Mouse (Mus musculus) limb, embryonic 14.5 days (tissue): ENCODE results near the gene Usp10. TPM values are rescaled to one million over a fixed set of nuclear protein-coding genes. Genes with fewer than 3 reads are reported as not detected.

Experiments used
- ATAC-seq: fragments of 200-750 bp; cut with Nextera tagmentation; 2 replicates; pipeline ENCODE4 v1.8.0; 2017; ENCODE audit warnings: low read depth, moderate number of reproducible peaks, moderate TSS enrichment; ENCODE audit not compliant: low FRiP score
- DNase-seq: peaks from one replicate; pipeline ENCODE4 v3.0.0-alpha.2; 2015; ENCODE audit warnings: low spot score
- H3K27ac ChIP-seq: fragments of 300-500 bp; sonication (generic); replicated peaks from 2 replicates; pipeline ENCODE4 v1.5.1; 2014; ENCODE audit warnings: low read depth, mild to moderate bottlenecking, low read length, moderate library complexity, mixed read lengths
- H3K27me3 ChIP-seq: fragments of 300-500 bp; sonication (generic); 2 replicates; pipeline ENCODE4 v1.6.1; 2014; ENCODE audit warnings: low read length, mixed read lengths; ENCODE audit not compliant: control insufficient read depth, insufficient read depth
- H3K36me3 ChIP-seq: fragments of 300-500 bp; sonication (generic); 2 replicates; pipeline ENCODE4 v1.6.1; 2014; ENCODE audit warnings: mild to moderate bottlenecking, low read length, moderate library complexity, mixed read lengths; ENCODE audit not compliant: control insufficient read depth, insufficient read depth
- H3K4me1 ChIP-seq: fragments of 300-500 bp; sonication (generic); 2 replicates; pipeline ENCODE4 v1.6.1; 2014; ENCODE audit warnings: antibody characterized with exemption, low read length, mixed read lengths; ENCODE audit not compliant: control insufficient read depth, insufficient read depth
- H3K4me2 ChIP-seq: fragments of 300-500 bp; sonication (generic); replicated peaks from 2 replicates; pipeline ENCODE4 v1.6.1; 2014; ENCODE audit warnings: low read depth, mild to moderate bottlenecking, low read length, moderate library complexity; ENCODE audit not compliant: severe bottlenecking
- H3K4me3 ChIP-seq: fragments of 300-500 bp; sonication (generic); replicated peaks from 2 replicates; pipeline ENCODE4 v1.5.1; 2014; ENCODE audit warnings: low read length
- H3K9ac ChIP-seq: fragments of 300-500 bp; sonication (generic); 2 replicates; pipeline ENCODE4 v1.6.1; 2014; ENCODE audit warnings: mild to moderate bottlenecking, low read depth, low read length, moderate library complexity; ENCODE audit not compliant: severe bottlenecking
- H3K9me3 ChIP-seq: fragments of 300-500 bp; sonication (generic); 2 replicates; pipeline ENCODE4 v1.6.1; 2016; ENCODE audit warnings: low read length; ENCODE audit not compliant: control insufficient read depth
- POLR2A ChIP-seq: fragments of 200-500 bp; IDR thresholded peaks from 2 replicates; pipeline ENCODE4 v1.8.0; 2012; ENCODE audit warnings: inconsistent platforms, mild to moderate bottlenecking, moderate library complexity, borderline replicate concordance; ENCODE audit not compliant: insufficient read depth, insufficient read length; ENCODE audit errors: extremely low read depth
- WGBS: fragments of 180-500 bp; shearing (Covaris S2); extraction: QIAGEN DNeasy Blood & Tissue Kit; methylation state at CpG from one replicate; pipeline ENCODE4 v1.1.7; 2014; 5-methylcytosine and 5-hydroxymethylcytosine counted together
- polyA plus RNA-seq, 2 experiments: library from polyadenylated mRNA; depleted of rRNA in 1 of 2; stranded (reverse) in 1 of 2; unstranded in 1 of 2; fragments of >200 nt; fragmentation: Nextera tagmentation in 1 of 2; extraction: Ambion mirVana in 1 of 2; gene quantifications; 2 replicates each; pipeline versions ENCODE4 v1.2.1 to v1.2.3; 2012 to 2014

Usp10 gene
- polyA plus RNA-seq, 2 experiments = 95.9 to 131 TPM

GRCm38 (mm10) chr8:119914161-119914560 is 4.0 kb downstream of the Usp10 start:
- WGBS = 58% methylated on average over 2 of the region's 2 CpGs
- no peak overlapping the region for H3K4me3 ChIP-seq
- H3K4me1 ChIP-seq = peaks cover 33% of the 10 kb centered on the region
- H3K9me3 ChIP-seq = no peaks in the 10 kb centered on the region
- H3K27ac ChIP-seq = no peak overlapping the region
- ATAC-seq (no peak), DNase-seq (no peak)
- H3K27me3 ChIP-seq = peaks cover 5% of the 10 kb centered on the region; the same call in 1 of the 2 replicates
- no peak overlapping the region for H3K4me2 ChIP-seq
- 0 out of 2 replicates have a peak, but pooled peaks cover 7% of the 10 kb centered on the region for H3K36me3 ChIP-seq
- no peak for TF ChIP-seq POLR2A
- no peak overlapping the region for H3K9ac ChIP-seq

GRCm38 (mm10) chr8:119915298-119915697 is 5.1 kb downstream of the Usp10 start:
- 0 out of 2 replicates have a peak, but pooled peaks cover 7% of the 10 kb centered on the region for H3K36me3 ChIP-seq
- WGBS = 84% methylated on average over 4 of the region's 4 CpGs
- ATAC-seq = no peak
- no peak for DNase-seq
- no peaks in the 10 kb centered on the region for H3K9me3 ChIP-seq
- no peak overlapping the region for H3K27ac ChIP-seq
- H3K4me2 ChIP-seq = no peak overlapping the region
- no peak for TF ChIP-seq POLR2A
- H3K4me1 ChIP-seq = peaks cover 33% of the 10 kb centered on the region
- H3K27me3 ChIP-seq = no peaks in the 10 kb centered on the region
- no peak overlapping the region for H3K9ac ChIP-seq
- H3K4me3 ChIP-seq = no peak overlapping the region

- H3K27me3 ChIP-seq = no peaks in the 10 kb centered on the region
- WGBS = 85% methylated on average over 16 of the region's 16 CpGs
- TF ChIP-seq POLR2A = no peak
- 0 out of 2 replicates have a peak, but pooled peaks cover 7% of the 10 kb centered on the region for H3K36me3 ChIP-seq
- H3K4me1 ChIP-seq = peaks cover 33% of the 10 kb centered on the region
- ATAC-seq (no peak), DNase-seq (no peak)
- H3K4me2 ChIP-seq = no peak overlapping the region
- H3K9ac ChIP-seq = peak overlapping the region; percentile 38; the same call in 1 of the 2 replicates
- no peak overlapping the region for H3K4me3 ChIP-seq
- H3K27ac ChIP-seq = no peak overlapping the region
- no peaks in the 10 kb centered on the region for H3K9me3 ChIP-seq
These were observed 6.2 kb downstream of the Usp10 start for GRCm38 (mm10) chr8:119916237-119916892.

GRCm38 (mm10) chr8:119917415-119917814 is 7.3 kb downstream of the Usp10 start:
- no peak overlapping the region for H3K4me3 ChIP-seq
- ATAC-seq (no peak), DNase-seq (no peak)
- no peaks in the 10 kb centered on the region for H3K9me3 ChIP-seq
- no peak overlapping the region for H3K9ac ChIP-seq
- no peak overlapping the region for H3K27ac ChIP-seq
- no peak overlapping the region for H3K4me2 ChIP-seq
- H3K27me3 ChIP-seq = no peaks in the 10 kb centered on the region
- no peak for TF ChIP-seq POLR2A
- peaks cover 25% of the 10 kb centered on the region for H3K4me1 ChIP-seq
- 85% methylated on average over 3 of the region's 3 CpGs for WGBS
- H3K36me3 ChIP-seq = 0 out of 2 replicates have a peak, but pooled peaks cover 7% of the 10 kb centered on the region

- 77% methylated on average over 1 of the region's 1 CpGs for WGBS
- DNase-seq = no peak
- Histone ChIP-seq H3K4me2 (no peak overlapping the region), H3K9me3 (no peaks in the 10 kb centered on the region), H3K9ac (no peak overlapping the region), H3K4me1 (peaks cover 18% of the 10 kb centered on the region; the same call in 1 of the 2 replicates), H3K4me3 (no peak overlapping the region), H3K27me3 (no peaks in the 10 kb centered on the region), H3K36me3 (0 out of 2 replicates have a peak, but pooled peaks cover 7% of the 10 kb centered on the region), H3K27ac (no peak overlapping the region)
- ATAC-seq = no peak
- no peak for TF ChIP-seq POLR2A
These were observed 8.0 kb downstream of the Usp10 start for GRCm38 (mm10) chr8:119918155-119918567.
